Mouse (Mus musculus) spleen, postnatal 4 days (tissue): ENCODE data around the gene Tmc7.

Source experiments
- DNase-seq, 2 experiments: peaks; one replicate each; pipeline ENCODE4 v3.0.0; 2022; ENCODE audit warnings: low spot score in 2 of 2

The Tmc7 gene

GRCm38 (mm10) chr7:118584257-118584907 is at the start of gene Tmc7:
TSS of gene Tmc7 (minus strand) at chr7:118584736.
- peak; percentile 33 to 68 for DNase-seq

- DNase-seq = no peak
Observed at GRCm38 (mm10) chr7:118633951-118634350, 49.4 kb upstream of the Tmc7 start.

GRCm38 (mm10) chr7:118633094-118633493 is 48.6 kb upstream of the Tmc7 start:
- DNase-seq = no peak

GRCm38 (mm10) chr7:118627550-118628298 is 43.2 kb upstream of the Tmc7 start:
- no peak for DNase-seq

- DNase-seq = no peak
Observed at GRCm38 (mm10) chr7:118621094-118621493, 36.6 kb upstream of the Tmc7 start.

GRCm38 (mm10) chr7:118620243-118620906 is 35.8 kb upstream of the Tmc7 start:
- DNase-seq = no peak

GRCm38 (mm10) chr7:118618104-118618503 is 33.6 kb upstream of the Tmc7 start:
- no peak for DNase-seq

GRCm38 (mm10) chr7:118614076-118614475 is 29.5 kb upstream of the Tmc7 start:
- no peak for DNase-seq

- no peak for DNase-seq
Observed at GRCm38 (mm10) chr7:118611933-118612332, 27.4 kb upstream of the Tmc7 start.

GRCm38 (mm10) chr7:118611185-118611749 is 26.7 kb upstream of the Tmc7 start:
- DNase-seq = no peak

- DNase-seq = no peak
Observed at GRCm38 (mm10) chr7:118610721-118611120, 26.2 kb upstream of the Tmc7 start.

- no peak for DNase-seq
Observed at GRCm38 (mm10) chr7:118609815-118610214, 25.3 kb upstream of the Tmc7 start.

- no peak for DNase-seq
Observed at GRCm38 (mm10) chr7:118604842-118605241, 20.3 kb upstream of the Tmc7 start.

- no peak for DNase-seq
Observed at GRCm38 (mm10) chr7:118599954-118600631, 15.6 kb upstream of the Tmc7 start.

- no peak for DNase-seq
Observed at GRCm38 (mm10) chr7:118597201-118597600, 12.7 kb upstream of the Tmc7 start, which contains the start of gene Tmc5. TSS of gene Tmc5 (plus strand) at chr7:118597297.

GRCm38 (mm10) chr7:118596271-118596670 is 11.7 kb upstream of the Tmc7 start:
- no peak for DNase-seq

GRCm38 (mm10) chr7:118595228-118595627 is 10.7 kb upstream of the Tmc7 start:
- DNase-seq = peak; percentile 82 to 95

GRCm38 (mm10) chr7:118594611-118595010 is 10.1 kb upstream of the Tmc7 start:
- DNase-seq = no peak

GRCm38 (mm10) chr7:118593567-118594407 is 9.3 kb upstream of the Tmc7 start:
- DNase-seq = no peak

GRCm38 (mm10) chr7:118592146-118592545 is 7.6 kb upstream of the Tmc7 start:
- DNase-seq = no peak
